Mouse (Mus musculus) gastrocnemius, postnatal 10 days (tissue): Measurements from ENCODE around the gene Dock8. TPM values are rescaled to one million over a fixed set of nuclear protein-coding genes. Genes with fewer than 3 reads are reported as not detected.

Experiments used
- DNase-seq: peaks from one replicate; pipeline ENCODE4 v3.0.0; 2021; ENCODE audit warnings: mixed read lengths
- total RNA-seq, 2 experiments: library from RNA; stranded (reverse); gene quantifications; 2 replicates each; pipeline ENCODE4 v1.2.3; 2021

Dock8 gene
- total RNA-seq, 2 experiments from 2014 or later = 4.3 to 5.1 TPM

DNA sequence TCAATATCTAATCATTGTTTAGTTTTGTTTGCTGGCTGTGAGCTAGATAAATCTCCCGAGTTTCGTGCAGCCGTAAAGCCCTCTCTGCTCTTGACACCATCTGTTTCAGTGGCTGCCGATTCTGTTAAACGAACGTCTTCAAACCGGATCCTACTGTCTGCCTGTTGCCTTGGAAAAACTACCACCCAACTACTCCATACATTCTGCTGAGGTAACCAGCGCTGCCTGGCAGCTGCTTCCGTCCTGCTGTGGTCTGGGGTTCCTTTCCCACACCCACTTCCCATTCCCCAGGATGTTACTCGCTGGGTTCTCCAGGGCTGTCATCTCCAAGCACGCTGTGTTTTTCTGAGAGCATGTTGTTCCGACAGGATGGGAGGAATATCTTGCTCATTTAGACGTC, 123.7 kb downstream of the Dock8 start:
- no peak for DNase-seq

DNA sequence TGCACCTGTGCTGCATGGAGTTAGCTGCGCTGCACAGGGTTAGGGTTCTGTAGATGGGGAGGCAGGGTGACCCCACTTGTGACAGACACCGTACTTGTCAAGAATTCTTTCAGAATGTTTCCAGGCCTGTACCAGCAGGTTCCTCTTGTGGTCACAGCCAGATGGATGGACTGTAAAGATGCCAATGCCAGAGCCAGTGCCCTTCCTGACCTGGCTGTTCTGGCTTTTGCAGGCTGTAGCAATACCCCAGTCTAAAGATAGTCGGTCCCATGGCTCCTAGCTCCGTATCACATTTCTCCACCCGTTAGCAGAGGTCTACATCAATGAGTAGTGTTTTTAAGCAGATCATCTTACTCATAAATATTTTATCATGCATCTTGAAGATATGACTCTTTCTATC, 124.1 kb downstream of the Dock8 start:
- DNase-seq = no peak

DNA sequence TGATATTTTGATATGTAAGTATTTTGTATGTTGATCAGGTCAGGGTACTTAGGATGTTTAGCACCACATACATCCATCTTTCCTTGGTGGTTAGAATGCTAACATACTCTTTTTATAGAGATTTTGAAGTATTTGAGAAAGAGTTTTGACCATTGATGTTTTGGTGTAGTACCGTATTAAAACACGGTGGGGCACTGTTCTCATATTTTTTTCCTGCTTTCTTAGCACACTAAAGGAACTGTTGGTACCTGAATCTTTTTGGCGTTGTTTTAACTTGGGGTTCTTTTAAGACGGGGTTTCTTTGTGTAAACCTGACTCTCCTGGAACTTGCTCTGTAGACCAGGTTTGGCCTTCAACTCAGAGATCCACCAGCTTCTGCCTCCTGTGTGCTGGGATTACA, 133.0 kb downstream of the Dock8 start:
- DNase-seq = no peak

DNA sequence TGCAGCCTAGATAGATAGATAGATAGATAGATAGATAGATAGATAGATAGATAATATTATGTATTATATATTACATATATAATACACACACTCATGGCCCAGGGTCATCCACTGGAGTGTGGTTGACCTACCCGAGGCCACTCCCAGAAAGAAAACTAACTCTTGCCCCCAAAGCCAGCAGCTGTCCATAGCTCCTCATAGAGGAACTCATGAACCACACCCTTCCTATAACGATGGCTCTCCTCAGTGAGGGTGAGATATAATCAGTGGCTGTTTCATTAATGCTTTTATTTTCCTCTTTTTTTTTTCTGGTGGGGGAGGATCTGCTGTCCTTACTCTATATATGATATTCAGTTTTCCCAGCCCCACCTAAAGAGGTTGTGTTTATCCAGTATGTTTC, 134.6 kb downstream of the Dock8 start:
- DNase-seq = no peak

DNA sequence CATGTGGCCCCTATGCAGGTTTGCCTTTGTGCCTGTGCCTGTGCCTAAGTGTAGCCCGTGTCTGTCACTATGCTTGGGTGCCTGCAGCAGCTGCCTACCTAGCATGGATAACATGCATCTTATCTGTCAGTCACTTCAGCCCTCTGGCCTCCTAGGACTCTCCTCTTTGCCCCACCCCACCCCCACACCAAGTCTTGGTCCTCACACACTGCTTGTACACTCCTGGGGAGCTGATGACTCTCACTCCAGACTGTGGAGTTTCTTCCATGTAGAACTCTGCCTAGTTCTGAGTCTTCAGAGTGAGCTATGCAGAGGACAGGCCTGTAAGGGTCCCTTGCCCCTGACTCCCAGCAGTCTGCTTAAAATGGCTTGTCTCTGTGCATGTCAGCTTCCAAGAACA, 136.8 kb downstream of the Dock8 start:
- DNase-seq = no peak

DNA sequence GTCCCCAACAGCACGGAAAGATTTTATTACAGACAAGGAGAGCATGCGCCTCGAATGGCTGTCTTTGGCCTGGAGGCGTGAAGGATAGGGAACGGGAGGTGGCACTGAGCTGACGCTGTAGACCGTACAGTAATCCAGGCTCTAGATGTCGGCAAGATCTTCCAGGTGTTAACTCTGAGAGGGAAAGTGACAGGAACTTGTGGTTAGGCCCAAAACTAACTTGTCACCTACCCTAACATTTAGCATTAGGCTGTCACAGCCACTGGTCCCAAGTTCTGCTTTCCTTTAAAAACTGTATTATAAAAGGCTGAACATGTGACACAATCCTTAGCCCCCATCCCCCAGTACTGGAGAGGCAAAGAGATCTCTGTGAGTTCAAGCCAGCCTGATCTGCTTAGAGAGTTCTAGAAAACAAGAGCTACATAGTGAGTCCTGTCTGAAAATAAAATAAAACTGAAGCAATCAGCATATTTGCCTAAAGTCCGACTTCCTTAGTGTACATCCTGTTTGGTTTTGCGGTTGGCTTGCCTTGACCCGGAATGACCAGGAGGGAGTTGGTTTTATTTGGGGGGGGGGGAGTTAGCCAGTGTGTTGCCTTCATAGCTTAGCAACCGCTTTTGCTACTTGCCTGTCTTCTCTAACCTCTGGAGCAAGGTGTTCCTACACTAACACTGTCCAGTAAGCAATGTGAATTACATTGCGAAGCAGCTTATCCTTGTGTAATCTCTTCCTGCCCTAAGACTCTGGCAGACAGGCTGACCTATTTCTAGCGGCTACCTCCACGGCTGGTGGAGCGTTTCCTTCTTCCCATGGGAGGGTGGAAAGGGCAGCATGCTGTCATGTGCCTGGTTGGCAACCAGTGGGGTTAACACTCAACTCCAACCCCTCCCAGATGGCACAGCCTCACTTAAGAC, 138.8 kb downstream of the Dock8 start:
- DNase-seq = no peak

DNA sequence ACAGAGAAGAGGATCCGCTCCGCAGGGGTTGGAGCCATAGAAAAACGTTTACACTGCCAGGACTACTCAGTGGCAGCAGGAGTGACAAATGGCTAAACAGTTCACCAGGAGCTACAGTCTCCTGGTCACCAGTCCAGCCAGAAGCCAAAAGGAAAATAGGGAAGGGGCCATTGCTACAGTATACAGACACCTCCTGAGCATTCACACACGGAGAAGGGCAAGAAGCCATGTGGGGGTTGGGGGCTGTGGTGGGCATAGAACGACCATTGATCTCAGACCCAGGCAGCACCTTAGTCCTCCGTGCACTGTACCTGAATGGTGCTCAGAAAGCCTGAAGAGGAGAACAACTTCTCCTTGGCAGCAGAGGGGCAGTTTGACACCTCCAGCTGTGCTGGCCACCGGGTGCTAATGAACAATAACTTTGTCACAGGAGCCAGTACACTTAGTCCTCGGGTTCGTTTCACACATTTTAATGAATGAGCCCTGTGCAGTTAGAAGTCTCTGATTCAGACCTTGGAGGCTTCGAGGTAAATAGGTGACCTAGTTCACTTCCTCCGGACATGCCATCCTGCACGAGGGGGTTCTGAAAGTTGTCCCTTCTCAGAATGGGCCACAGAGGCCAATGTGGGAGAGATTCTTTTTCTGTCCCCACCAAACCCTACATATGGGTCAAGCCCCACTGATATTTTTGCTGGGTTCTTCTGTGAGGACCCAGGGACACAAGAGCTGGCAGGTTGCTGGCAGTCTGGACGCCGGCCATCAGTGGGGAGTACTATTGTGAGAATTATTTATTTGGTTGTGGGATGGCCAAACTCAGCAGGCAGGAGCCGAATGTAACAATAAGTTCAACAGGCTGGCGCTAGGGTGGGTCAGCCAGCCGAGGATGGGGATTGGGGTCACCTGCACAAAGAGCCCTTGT, 145.0 kb downstream of the Dock8 start:
- DNase-seq = no peak

DNA sequence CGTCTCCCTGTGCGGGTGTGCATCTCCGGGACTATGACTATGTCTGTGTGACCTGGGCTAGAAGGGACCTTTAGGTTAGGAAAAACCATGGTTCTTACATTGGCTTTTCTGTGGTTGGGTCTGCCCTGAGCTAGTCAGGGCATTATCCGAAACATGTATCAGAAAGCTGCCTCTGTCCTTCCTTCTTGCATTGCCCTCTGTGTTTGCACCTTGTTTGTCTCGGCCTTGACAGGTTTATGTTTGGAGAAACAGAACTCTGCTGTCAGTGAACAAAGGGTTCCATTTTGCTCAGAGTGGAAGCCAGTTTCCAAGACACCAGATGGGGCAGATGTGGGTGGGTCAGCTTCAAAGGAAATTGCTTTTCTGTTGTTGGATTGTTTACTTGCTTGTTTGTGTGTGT, 145.8 kb downstream of the Dock8 start:
- no peak for DNase-seq

DNA sequence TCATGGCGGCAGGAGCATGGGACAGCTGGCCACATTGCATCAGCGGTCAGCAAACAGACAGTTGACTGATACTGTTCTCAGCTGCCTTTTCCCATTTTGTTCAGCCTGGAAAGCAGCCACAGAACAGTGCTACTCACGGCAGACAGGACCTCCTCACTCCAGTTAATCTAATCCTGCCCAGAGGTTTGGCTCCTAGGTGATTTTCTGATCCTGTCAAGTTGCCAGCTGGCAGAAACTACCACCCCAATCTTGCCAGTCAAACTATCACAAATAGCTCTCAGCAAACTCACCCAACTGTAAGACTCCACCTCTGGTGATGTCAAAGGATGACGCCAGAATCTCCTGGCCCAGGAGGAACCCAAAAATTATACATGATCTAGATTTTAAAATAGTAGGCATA, 146.8 kb downstream of the Dock8 start:
- DNase-seq = no peak

DNA sequence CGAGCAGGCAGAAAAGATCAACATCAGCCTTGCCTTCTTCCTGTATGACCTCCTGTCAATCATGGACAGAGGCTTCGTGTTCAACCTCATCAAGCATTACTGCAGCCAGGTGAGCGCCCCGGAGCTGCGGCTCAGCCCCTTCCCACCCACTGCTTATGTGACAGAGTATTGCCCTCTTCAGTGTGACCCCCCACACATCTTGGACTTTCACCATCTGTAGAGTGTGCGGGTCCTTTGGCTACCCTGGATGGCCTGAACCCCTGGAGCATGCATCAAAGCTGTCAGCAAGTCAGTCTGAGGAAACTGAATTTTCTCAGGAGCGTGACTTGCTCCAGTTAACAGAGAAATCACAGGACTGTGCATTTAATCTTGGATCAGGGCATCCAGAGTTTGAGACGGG, 150.5 kb downstream of the Dock8 start:
- no peak for DNase-seq

DNA sequence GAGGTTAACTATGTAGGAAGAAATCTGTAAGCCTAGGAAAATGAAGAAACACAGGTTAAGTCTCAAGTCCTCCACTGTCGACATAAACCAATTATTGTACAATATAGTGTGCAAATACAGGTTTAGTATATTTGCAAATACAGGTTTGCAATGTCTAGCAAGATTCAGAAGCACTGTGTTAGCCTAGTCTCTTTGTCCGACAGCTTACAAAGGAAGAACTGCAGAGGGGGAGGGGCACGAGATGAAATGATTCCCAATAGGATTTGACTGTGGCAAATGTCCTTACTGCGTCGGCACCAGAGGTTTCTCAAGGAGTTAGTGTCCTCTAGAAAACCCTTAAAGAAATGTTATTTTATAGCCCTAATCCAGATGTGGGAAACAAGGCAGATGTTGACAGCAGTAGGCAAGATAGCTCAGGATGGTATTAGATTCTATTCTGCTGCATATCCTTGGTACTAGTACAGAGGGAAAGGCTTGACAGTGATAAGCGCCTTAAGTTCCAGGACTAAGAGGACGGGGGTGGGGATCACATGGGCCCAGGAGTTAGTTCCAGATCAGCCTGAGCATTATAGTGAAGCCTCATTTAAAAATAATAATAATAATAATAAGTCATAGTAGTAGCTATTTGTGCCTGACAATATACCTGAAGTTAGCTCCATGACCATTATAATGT, 155.3 kb downstream of the Dock8 start:
- no peak for DNase-seq

DNA sequence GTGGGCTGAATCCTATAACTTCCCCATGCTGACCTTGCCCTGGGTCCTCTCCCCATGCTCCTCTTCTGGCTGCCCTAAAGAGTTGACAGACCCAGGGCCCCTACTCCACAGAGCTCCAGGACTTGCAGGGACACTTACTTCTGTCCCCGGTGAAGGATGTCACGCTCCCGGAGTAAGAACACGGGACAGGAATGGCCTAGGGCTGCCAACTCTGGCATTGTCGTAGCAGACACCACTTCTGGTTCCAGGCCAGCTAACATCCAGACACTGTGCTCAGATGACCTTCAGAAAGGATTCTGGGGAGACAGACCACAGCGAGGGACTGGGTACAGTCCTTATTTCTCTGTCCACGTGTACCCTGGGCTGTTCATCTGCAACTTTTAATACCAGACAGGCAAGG, 155.9 kb downstream of the Dock8 start:
- DNase-seq = no peak

DNA sequence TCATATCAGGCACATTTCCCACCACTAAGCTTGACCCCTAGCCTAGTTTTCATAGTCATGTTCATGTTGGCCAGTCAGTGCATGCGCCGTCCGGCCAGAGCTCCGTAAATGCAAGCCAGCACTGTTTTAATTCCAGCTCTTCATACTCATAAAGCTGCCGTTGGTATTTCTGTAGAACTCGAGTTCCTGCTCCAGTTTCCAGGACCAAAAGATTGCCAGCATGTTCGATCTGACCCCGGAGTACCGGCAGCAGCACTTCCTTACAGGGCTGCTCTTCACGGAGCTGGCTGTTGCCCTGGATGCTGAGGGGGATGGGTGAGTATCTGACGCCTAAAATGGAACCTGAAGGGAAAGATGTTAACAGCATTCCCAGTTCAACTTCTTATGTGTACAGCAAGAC, 156.4 kb downstream of the Dock8 start:
- no peak for DNase-seq

DNA sequence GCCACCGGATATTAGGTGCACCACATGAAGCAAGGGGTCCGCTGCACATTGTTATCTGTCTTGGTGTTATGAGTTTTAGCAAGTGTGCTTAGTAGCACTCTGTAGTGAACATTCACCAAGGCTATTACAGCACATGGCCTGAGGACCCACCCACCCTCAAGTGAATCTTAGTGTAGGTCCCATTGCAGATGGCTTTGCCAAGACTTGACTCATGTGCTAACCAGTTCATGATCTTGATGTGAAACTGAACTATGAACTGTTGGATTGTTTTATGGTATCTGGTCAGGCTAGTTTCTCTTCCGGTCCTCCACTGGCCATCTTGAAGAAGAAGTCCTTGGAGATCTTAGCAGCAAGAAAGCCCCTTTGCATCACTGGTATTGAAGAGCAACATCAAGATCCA, 162.9 kb downstream of the Dock8 start:
- DNase-seq = no peak

DNA sequence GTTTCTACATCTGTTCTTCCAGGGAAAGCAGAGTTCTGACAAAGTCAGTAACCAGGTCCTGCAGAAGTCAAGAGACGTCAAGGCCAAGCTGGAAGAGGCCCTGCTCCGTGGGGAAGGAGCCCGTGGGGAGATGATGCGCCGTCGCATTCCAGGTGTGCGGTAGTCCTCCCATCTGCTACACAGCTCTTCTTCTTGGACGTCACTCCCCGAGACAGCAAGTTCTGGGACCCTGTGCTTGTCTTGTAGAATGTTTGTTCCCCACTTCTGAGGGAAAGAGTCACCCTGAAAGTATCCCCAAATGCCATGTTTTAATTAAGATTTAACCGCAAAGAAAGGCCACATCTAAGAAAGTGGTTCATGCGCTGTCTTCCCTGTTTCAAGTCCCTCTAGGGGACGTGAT, 164.1 kb downstream of the Dock8 start:
- no peak for DNase-seq

DNA sequence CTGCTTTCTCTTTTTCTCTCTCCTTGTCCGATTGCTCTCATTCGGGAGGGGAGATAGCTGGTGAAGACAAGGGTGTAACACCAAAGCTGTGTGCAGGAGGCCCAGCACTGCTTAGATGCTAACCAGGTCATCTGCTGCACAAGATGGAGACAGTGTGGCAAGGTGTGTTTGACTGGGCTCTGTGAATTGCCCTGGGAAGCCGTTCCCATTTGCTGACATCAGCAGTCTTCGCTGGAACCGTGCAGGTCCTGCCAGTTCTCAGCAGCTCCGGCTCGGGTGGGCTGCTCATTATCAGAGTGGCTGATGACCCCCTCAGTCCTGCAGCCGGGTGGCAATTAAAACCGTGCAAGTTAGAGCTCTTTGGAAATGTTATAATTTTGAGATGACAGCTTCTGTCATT, 167.1 kb downstream of the Dock8 start:
- DNase-seq = no peak

DNA sequence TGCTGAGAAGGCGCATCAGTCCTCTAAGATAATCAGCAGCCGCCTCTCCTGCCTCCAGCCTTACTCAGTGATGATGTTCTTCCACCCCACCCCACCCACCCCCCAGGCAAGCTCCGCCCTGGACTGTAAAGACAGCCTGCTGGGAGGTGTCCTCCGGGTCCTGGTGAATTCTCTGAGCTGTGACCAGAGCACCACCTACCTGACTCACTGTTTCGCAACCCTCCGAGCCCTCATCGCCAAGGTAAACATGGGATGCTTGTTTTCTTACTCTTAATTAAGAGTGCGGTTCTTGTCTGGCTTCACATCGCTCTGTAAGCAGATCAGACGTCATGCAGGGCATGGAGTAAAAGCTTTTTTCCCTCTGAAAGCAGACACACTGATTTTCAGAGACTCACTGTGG, 172.1 kb downstream of the Dock8 start:
- no peak for DNase-seq

DNA sequence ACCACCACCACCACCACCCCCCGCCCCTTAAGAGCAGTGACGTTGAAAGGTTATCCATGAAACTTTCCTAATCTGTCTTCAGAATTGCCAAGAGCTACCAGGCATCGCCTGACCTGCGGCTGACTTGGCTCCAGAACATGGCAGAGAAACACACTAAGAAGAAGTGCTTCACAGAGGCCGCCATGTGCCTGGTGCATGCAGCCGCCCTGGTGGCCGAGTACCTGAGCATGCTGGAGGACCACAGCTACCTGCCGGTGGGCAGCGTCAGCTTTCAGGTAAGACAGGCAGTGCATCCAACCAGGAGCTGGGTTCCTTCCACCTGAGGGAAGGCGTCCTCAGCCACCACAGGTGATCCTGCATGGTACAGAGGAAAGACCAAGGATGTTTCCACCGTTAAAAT, 177.4 kb downstream of the Dock8 start:
- no peak for DNase-seq

DNA sequence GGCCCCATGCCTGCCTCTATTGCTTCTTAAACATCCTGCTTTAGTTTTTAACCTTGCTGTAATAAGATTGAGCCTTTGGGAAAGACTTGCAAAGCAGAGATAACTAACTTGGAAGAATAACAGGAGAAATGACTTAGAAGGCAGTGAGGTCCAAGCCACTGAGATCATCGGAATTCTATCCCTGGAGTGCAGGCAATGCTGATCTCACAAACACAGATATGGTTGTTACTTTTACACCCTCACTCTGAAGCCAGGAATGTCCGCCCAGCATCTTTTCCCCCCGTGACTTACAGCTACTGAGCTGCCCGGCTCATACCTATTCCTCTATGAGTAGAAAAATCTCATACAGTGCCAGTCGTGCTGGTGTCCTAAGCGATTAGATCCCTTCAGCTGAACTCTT, 180.7 kb downstream of the Dock8 start:
- no peak for DNase-seq

DNA sequence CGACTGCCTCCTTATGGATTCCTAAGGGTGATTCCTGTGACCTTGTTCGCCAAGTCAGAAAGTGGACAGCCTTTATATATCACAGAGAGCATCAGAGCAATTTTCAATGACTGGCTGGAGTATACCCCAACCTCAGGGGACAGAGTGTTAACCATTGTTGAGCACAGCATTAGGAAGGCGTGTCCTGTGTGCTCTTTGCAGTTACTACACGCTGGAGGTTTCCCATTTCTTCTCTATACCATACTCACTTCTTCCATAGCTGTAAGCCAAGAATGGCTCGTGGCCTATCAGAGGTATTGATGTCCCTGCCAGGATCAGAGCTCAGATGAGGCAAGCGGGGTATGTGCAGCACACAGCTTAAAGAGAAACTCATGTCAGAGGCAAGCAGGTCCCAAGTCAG, 181.2 kb downstream of the Dock8 start:
- DNase-seq = no peak

DNA sequence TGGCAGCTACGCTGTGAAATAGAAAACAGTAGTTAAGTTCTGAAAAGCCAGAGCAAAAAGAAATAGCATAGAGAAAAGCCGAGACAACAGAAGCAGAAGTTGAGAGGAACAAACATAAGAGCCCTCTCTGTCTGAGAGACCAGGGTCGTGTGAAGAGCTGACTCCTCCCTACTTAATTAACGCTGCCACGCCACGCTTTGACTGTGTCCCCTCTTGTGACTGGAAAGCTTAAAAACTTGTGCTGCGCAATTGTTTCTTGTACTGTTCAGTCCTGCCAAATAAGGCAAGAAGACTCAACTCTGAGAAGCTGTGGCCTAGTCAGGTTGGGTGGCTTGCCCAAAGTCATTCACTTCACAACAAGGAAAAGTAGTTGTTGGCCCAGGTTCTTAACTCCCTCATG, 184.7 kb downstream of the Dock8 start:
- DNase-seq = no peak

DNA sequence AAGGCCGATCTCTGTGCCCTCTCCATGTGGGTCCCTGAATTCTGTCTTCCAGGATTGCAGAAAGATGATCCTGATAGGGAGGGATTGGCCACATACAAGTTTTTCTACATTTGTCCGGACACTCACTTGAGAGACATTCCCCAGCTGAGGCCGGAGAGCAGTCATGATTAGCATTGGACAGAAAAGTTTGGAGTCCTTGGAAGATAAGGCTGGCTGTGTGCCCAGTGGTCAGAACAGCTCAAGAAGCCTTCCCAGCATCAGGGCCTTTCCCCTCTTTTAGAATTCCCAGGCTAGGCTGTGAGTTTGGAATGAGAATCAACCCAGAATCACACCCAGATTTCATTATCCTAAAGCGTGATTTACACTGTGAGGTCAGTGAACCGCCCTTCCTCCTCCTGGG, 187.0 kb downstream of the Dock8 start:
- peak; percentile 60 for DNase-seq

DNA sequence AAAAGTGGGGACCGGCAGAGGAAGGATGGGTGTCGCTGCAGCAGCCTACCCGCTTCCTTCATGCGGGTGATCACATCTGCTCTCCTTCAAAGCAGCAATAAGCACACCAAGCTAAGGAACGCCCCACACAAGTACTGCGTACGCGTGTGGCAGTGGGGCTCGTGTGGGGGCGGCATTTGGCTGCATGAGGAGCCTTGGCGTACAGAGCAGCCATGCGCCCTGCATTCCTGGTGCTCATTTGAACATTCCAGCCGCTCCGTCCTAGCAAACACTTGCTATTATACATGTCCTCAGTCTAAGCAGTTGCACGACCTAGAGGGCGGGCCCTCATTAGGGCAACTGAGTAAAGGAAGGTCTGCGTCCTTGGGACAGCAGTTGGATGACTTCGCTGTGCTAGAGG, 188.3 kb downstream of the Dock8 start:
- no peak for DNase-seq
